Mouse (Mus musculus): ENCODE results near the gene Habp2. TPM values are rescaled to one million over a fixed set of nuclear protein-coding genes. Genes with fewer than 3 reads are reported as not detected.

Habp2 gene
- total RNA-seq, 2 experiments from 2014 or later, result not detected

GRCm38 (mm10) chr19:56319219-56319618 lies 32.3 kb downstream of the Habp2 start:
- TF ChIP-seq CTCF (conservative IDR thresholded peaks at IDR 0.05), result no peak
- no peak overlapping the region for H3K4me3 ChIP-seq
- no peak for DNase-seq (ENCODE audit: low spot score in 2 of 2)
- no peak overlapping the region for H3K27ac ChIP-seq

GRCm38 (mm10) chr19:56319629-56320028 lies 32.7 kb downstream of the Habp2 start:
- H3K27ac ChIP-seq, result no peak overlapping the region
- no peak for TF ChIP-seq CTCF (conservative IDR thresholded peaks at IDR 0.05)
- H3K4me3 ChIP-seq, result no peak overlapping the region
- DNase-seq (ENCODE audit: low spot score in 2 of 2), result no peak

- Histone ChIP-seq H3K27ac (no peak overlapping the region), H3K4me3 (no peak overlapping the region)
- no peak for DNase-seq (ENCODE audit: low spot score in 2 of 2)
- no peak for TF ChIP-seq CTCF (conservative IDR thresholded peaks at IDR 0.05)
These were observed 33.4 kb downstream of the Habp2 start for GRCm38 (mm10) chr19:56320186-56320860.

GRCm38 (mm10) chr19:56321303-56321920 lies 34.5 kb downstream of the Habp2 start:
- Histone ChIP-seq H3K4me3 (no peak overlapping the region), H3K27ac (no peak overlapping the region)
- TF ChIP-seq CTCF (conservative IDR thresholded peaks at IDR 0.05), result no peak
- no peak for DNase-seq (ENCODE audit: low spot score in 2 of 2)

- no peak overlapping the region for H3K4me3 ChIP-seq
- TF ChIP-seq CTCF (conservative IDR thresholded peaks at IDR 0.05), result no peak
- DNase-seq (ENCODE audit: low spot score in 2 of 2), result no peak
- no peak overlapping the region for H3K27ac ChIP-seq
These were observed 38.7 kb downstream of the Habp2 start for GRCm38 (mm10) chr19:56325676-56326075.

DNA sequence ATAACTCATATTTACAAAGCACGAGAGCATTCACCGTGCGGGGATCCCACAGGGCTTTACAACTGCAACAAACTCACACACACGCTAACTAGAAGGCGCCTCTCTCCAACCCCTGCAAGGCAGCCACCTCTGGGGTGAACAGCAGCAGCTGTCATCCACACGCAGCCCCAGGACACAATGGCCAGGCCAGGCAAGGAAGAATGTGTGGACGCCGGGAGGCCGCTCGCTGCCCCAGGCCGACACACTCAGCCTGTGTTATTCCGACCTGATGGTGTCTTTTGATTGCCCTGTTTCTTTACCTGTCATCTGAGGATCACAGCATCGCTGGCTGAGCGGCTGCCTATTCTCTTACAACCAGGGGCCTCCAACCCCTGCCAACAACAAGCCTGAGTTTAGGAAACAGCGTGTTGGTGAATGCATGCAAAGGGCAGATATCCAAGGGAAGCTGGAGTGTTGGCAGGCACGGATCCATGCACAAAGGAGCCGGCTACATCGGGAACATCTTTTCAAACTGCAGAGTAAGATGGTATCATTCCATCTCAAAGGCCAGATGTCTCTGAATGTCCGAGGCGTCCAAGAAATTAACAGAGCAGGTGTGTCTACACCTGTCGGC lies 39.4 kb downstream of the Habp2 start:
- no peak overlapping the region for H3K4me3 ChIP-seq
- no peak for DNase-seq (ENCODE audit: low spot score in 2 of 2)
- H3K27ac ChIP-seq, result no peak overlapping the region
- TF ChIP-seq CTCF (conservative IDR thresholded peaks at IDR 0.05), result no peak

DNA sequence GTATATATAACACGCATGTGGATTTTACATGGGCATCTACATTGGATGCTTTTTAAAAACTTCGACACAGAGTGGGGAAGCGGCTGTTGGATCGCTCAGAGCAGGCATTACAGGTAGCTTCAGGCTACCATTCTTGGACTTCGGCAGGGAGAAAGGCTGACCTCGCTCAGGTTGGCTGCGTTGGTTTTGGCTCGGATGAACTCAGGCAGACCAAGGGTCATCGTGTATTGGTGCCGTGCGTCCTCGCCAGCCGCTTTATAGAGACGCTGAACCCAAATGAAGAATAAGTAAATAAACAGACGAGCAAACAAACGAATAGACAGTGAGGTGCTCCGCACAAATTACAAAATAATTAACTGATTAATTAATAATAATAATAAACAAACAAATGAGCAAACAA lies 49.4 kb downstream of the Habp2 start:
- TF ChIP-seq CTCF (conservative IDR thresholded peaks at IDR 0.05), result no peak
- Histone ChIP-seq H3K27ac (no peak overlapping the region), H3K4me3 (no peak overlapping the region)
- no peak for DNase-seq (ENCODE audit: low spot score in 2 of 2)

DNA sequence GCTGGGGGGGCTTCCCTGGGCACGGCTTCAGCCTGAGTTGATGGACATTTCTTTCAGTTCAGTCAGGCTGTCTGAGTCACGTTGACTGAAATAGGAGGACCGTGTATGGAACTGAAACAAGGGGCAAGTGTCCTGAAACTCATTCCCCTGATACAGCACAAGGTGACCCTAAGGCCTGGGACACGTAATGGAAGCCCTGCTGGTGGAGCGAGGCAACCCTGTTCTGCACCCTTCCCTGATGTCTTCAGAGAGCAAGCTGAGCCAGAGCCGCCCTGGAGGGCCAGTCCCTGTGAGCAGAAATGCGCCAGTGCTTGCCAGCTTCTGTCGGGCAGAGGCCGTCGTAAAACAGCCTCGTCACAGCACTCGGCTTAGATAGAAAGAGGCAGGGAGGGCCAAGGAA lies 49.9 kb downstream of the Habp2 start:
- Histone ChIP-seq H3K27ac (no peak overlapping the region), H3K4me3 (no peak overlapping the region)
- no peak for TF ChIP-seq CTCF (conservative IDR thresholded peaks at IDR 0.05)
- DNase-seq (ENCODE audit: low spot score in 2 of 2), result no peak

- H3K27ac ChIP-seq, result no peak overlapping the region
- H3K4me3 ChIP-seq, result no peak overlapping the region
- DNase-seq (ENCODE audit: low spot score in 2 of 2), result no peak
- TF ChIP-seq CTCF (conservative IDR thresholded peaks at IDR 0.05), result no peak
These were observed 55.1 kb downstream of the Habp2 start for GRCm38 (mm10) chr19:56342006-56342405.

- Histone ChIP-seq H3K4me3 (peak overlapping the region; percentile 33), H3K27ac (peak overlapping the region; percentile 79)
- TF ChIP-seq CTCF (conservative IDR thresholded peaks at IDR 0.05), result no peak
- peak in 1 of 2 experiments; percentile 35 for DNase-seq (ENCODE audit: low spot score in 2 of 2)
These were observed 57.1 kb downstream of the Habp2 start for GRCm38 (mm10) chr19:56343869-56344563.

DNA sequence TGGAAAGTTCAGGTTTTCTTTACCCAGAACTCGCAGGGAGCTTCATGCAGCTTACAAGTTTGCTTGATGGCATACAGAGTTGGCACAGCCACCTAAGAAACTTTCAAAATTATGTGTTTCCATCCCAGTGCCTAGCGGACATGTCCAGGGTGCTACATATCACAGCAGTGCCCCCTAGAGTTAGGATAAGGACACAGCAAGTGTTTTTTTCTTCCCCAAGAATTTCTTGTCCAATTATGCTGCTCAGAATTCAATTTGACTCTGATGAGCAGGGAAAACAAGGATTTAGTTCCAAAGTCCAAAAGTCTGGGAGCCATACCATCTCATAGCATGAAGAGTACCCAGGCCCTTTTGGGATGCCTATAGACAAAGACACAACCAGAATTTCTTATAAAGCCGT lies 59.1 kb downstream of the Habp2 start:
- H3K27ac ChIP-seq, result no peak overlapping the region
- peak; percentile 80 for TF ChIP-seq CTCF (conservative IDR thresholded peaks at IDR 0.05)
- peak in 1 of 2 experiments; percentile 19 for DNase-seq (ENCODE audit: low spot score in 2 of 2)
- H3K4me3 ChIP-seq, result no peak overlapping the region

GRCm38 (mm10) chr19:56346750-56347149 lies 59.8 kb downstream of the Habp2 start:
- Histone ChIP-seq H3K27ac (no peak overlapping the region), H3K4me3 (no peak overlapping the region)
- DNase-seq (ENCODE audit: low spot score in 2 of 2), result no peak
- TF ChIP-seq CTCF (conservative IDR thresholded peaks at IDR 0.05), result no peak

DNA sequence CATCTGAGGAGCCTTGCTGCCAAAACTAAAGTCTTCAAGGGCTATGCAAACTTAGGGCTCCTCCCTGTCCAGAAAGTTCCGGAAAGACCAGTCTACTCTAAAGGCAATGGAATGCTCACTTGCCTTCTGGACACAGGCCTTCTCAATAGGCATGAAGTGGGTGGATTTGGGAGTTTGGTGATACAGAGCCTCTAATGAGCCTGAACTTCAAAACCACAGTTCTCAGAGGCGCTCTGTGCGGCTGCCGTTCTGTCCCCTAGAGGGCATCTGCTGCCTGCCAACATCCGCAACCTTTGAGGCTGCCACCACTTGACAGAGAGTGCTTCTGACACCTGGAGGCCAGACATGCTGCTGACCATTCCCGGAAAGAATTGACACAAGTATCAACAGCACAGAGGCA lies 62.4 kb downstream of the Habp2 start:
- no peak for DNase-seq (ENCODE audit: low spot score in 2 of 2)
- no peak overlapping the region for H3K27ac ChIP-seq
- no peak overlapping the region for H3K4me3 ChIP-seq
- TF ChIP-seq CTCF (conservative IDR thresholded peaks at IDR 0.05), result peak; percentile 52
